Mouse (Mus musculus): ENCODE data around the gene Itk.

Itk gene

DNA sequence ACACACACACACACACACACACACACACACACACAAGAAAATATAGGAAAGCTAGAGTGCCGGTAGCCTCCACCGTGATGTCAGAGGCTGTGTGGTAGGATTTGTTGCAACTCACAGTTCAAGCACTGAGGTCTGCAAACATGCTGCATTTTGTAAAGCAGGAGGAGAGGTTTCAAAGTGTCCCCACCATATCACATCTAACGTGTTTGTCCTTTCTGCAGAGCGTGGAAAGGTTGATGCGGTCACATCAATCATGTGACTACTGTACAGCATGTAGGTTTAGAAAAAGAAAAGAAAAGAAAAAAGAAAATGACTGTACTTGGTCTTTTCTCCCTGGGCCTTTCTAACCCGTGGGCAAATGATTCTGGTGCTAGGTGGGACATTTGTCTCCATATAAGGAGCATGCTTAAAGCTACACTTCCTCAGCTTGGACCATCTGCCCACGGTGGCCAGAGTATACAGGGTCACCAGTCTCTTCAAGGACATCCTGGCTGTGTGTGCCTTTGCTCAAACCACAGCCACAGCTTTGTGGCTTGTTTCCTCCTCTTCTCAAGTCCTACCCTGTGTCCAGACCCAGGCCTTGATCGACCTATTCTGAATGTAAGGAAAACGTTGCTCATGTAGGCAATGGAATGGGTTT, 83.3 kb downstream of the Itk start:
- no peak for DNase-seq

DNA sequence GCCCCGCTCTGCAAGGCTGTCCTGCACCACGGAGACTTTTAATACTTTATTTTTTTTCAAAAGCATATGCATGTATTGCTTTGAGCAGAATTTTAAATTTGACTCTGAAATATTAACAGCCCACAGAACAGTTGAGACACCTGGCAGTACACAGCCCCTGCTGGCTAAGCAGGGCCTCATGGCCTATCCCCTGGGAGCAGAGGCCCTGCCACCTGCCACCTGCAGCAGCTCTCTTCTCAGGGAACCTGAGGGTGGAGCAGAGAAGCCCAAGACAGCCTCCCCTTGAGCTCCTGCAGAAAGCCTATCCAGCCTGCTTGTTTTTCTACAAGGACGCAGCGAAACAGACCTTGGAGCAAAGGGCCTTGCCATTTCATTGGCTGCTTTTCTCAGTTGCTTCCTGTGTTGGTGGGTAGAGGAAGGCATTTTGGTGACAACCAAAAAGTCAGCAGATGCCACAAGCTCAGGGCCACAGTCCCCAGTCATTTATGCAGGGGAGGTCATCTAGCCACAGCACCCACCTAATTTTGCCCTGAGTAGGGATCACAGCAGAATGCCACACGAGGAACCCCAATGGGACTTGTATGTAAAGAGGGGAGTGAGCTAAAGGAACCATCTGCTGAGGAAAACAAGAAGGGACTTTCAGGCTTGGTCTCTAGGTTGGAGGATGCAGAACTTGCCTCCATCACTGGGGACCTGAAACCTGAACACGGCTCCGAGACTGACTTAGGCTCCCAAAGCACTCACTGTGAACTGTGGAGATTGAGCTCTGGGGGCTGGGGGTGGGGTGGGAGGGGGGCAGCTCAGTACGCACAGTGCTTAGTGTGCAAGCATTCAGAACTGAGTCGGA, 84.2 kb downstream of the Itk start:
- DNase-seq = no peak

DNA sequence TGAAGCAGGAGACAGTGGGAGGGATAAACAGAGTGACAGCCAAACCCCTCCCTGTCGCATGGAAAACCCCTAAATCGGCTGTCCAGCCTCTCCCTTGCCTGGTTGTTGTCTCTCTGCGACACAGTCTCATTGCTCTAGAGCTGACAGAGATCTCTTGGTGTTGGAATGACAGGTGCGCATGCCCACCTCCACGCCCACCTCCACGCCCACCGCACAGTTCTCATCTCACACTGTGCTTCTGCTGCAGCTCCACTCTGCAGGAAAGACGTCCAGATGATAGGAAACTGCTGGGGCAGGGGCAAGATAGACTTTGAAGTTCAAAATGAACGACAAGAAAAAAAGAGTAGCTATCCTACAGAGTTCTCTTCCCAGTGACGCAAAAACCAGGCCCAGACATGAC, 85.2 kb downstream of the Itk start:
- no peak for DNase-seq

DNA sequence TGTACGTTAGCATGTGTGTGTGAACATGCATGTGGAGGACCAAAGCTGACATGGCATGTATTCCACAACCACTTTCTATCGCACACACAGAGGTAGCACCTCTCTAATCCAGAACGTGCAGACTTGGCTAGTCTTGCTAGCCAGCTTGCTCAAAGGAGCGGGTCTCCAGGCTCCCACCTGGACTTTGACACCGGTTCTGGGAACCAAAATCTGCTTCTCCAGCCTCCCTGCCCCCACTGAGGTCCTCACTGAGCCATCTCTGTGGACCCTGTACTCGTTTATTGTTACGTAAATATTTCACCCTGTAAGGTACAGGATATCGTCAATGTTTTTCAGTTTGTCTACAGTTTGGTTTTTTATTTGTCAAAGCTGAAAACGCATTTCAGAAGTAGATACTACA, 86.8 kb downstream of the Itk start:
- DNase-seq = peak; percentile 78 to 79

DNA sequence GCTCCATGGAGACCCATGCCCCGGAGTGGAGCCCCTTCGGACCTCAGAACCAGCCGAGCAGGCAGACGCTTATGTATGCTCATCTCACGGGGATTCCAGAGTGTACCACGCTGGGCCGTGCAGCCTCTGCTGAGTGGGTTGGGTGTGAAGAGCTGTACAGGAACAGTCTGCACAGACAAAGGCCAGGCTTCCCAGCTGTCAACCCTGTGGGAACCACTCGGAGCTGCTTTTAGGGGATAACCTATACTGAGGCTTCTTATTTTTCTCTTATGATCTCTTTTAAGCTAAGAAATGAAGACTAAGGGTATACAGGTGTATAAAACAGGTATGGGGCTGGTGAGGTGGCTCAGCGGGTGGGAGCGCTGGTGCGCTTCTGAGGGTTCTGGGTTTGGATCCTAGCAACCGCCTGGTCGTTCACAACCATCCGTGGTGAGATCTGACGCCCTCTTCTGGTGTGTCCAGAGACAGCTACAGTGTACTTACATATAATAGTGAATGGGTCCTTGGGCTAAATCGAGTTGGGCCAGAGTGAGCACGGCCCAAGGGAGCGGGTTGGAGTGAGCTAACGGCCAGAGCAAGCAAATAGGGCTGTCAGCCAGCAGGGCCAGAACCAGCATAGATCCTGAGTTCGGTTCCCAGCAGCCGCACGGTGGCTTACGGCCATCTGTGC, 87.6 kb downstream of the Itk start:
- DNase-seq = no peak

DNA sequence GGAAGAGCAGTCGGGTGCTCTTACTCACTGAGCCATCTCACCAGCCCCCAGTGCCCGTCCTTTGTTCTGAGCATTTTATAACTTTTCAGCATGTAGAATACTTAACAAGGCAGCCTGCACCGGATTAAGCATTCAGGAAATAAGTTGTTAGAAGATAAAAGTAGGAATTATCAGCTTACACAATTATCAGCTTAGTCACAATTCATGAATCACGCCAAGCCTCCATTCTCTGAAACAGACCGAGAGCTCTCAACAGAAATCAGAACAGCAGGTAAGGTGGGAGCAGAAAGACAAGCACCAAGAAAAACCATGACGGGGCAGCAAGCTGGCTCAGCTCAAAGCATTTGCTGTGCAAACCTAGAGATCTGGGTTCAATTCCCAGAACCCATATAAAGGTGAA, 89.4 kb downstream of the Itk start:
- DNase-seq = no peak

DNA sequence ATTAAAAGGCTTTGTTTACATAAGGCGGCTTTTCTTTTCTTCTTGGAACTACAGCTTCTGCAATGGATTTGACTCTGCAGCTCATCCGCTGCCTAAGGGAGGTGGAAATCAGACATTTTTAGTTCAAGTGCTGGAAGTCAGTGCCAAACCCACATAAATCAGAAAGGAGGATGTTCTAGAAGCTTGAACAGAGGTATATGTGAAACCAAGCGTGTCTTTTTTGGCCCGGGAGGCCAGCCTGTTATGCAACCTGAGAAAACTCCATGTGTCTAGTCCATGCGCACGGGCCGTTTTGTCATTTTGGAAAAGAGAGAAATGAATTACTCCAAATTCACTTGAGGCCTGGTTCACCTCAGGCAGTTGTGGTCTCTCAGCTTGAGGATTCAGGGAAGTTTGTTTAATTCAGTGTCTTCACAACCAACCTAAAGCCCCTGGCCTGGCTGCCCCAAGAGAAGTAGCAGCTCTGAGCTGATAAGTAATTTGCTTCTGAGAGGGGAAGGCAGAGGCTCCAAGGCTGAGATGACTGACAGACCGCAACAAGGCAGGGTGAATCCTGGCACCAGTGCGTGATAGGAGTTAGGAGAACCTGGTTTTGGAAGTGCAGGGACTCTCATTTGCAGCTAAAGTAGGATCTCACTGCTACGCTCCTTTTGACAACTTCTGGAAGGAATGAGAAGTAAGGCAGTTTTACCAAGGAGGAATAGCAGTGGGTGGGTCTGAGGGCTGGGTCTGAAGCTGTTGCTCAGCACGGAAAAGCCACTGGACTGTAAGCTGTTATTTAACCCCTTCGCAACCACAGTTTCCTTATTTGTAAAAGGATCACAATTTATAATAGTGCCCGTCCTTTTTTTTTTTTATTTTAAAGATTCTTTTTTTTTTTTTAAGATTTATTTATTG, 90.2 kb downstream of the Itk start:
- DNase-seq = peak; percentile 71 to 75

DNA sequence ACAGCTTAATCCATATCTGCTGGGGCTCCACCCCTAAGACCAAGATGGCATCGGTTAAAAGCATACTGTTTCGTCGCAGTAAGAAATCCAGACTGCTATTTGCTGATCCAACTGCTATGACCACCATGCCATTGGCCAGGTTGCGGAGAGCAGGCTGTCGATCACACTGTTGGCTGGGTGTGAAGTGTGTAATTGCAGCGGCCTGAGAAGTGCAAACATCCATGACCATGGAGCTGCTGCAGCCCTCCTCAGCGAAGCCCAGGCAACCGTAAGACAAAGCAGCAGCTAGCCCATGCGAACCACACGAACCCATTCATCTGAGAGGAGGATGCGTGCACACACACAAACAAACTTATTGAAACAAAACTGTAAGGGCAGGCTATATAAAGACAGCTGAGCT, 94.9 kb downstream of the Itk start:
- no peak for DNase-seq

DNA sequence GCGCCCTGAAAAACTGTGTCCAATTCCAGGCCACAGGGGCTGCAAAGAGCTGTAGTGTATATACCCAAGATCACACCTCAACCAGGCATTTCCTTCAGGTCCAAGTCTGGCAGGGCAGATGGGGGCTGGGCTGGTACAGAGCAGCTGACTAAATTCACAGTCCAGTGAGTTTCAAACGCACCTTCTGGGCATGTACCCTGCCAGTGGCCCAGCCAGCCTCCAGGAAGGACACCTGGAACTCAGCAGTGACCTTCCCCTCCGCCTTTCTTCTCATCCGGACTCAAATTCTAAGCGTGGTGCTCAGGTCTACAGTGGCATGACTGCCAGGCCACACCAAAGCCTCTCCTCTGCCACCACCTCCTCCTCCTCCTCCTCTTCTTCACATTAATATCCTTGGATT, 95.8 kb downstream of the Itk start:
- peak; percentile 90 to 94 for DNase-seq

DNA sequence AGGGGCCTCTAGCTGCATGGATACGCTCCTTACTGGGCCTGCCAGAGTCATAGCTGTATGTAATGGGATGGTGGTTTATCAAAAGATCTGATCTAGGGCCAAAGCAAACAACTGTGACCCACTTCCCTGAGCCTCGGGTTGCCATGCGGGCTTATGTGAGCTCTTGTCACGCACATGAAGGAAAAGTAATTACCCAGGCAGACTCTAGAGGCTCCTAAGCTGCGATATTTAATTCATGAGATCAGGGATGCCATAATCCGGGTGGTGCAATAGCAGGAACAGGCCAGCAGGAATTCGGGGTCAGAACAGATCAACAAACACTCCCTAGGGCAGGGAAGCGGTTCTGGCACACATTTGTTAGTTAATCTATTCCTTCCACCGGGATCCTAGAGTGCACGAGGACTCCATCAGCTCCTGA, 98.3 kb downstream of the Itk start:
- peak; percentile 62 to 82 for DNase-seq

DNA sequence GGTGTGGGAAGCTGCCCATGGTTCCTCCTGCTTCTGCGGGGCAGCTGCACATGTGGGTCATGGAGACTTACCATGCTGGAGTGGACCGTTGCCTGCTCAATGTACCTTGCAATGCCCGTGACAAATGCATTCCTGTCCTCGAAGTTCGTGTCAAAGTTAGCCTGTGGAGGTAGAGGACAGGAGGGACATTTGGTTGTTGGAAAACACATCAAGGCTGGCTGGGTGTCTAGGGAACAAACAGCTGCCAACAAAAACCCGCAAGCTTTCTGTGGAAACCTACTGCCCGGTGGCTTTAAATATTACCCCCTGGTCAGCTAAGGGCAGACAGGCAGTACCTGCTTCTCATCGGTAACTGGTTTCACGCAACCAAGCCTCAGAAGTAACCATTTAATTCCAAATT, 99.8 kb downstream of the Itk start:
- peak; percentile 58 to 79 for DNase-seq

DNA sequence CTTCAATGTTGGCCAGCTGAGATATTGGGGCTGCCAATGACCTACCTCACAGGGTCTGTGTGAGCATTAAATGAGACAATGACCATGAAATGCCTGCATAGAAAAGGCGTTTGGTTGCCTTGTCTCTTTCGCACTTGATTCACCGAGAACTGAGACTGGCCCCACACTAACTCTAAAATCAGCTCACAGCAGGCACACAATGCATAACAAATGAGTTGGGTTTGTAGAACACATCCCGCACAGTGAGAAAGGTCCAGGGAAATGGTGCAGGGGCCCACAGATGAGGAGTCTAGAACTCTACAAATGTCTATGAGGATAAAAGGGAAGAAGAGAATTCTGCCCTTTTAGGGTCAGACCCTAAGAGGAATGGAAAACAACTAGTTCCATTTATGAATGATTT, 100.3 kb downstream of the Itk start:
- DNase-seq = no peak

DNA sequence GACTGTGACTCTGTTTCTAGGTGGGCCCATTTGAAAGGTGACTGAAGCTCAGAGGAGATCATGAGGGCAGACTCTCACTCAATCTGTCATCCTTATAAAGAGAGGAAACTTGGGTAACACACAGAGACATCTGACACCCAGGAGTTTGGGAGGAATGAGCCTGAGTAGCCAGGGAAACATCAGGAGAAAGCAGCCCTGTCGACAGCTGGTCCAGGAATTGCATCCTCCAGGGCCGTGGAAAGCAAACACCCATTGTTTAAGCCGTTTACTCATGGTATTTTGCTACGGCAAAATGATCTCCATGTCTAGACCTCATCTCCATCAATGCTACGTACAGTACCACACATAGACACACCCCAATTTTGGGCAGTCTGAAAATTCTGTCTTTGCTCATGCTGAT, 101.2 kb downstream of the Itk start:
- DNase-seq = no peak

DNA sequence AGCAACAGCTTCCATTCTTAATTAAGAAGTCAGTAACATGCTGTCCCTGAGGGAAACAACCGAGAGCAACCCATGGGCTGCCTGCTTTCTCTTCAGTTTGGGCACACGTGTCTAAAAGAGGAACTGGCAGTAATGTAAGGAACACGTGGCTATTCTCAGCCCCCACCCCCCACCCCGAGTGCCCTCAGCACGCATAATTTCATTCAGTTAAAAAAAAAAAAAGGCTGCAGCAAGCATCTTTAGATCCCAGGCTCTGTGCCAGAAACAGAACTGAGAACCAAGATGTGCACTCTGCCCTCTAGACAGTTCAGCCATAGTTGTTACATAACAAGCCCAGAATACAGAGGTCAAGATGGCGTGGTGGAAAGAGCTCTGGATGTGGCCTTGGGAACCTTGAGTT, 102.5 kb downstream of the Itk start:
- DNase-seq = peak; percentile 79 to 93

DNA sequence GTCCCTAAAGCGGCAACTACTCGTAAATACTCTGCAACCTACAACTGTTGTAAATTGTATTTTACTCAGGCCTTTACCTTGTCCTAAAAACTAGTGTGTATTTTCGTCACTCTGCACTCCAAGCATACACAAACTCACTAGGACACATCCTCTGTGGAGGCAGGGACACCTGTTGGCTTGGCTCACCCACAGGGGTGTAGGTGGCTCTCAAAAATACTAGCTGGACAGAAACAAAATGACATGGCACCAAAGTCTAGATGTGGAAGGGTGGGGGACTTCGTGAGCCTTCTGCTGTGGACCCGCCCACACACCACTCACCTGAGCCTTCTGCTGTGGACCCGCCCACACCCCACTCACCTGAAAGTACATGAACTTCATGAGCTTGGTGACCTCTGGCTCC, 105.5 kb downstream of the Itk start:
- no peak for DNase-seq

DNA sequence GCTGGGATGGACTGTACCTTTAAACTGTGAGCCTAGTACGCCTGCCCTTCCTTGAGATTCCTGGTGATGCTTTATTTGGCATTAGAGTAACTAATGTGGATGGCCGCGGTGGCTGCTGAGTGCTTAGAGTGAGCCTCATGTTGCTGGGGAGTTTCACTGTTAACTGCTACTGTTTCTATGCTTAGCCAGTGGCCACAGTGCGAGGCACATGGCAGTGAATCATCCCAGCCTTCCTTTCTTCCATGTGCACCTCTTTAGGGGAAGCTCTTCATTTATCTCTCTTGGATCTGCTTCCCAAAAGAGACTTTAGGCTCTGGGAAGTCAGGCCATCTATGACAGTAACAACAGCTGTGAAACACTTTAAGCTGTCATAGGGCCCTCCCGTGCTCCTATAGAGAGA, 106.7 kb downstream of the Itk start:
- DNase-seq = no peak

DNA sequence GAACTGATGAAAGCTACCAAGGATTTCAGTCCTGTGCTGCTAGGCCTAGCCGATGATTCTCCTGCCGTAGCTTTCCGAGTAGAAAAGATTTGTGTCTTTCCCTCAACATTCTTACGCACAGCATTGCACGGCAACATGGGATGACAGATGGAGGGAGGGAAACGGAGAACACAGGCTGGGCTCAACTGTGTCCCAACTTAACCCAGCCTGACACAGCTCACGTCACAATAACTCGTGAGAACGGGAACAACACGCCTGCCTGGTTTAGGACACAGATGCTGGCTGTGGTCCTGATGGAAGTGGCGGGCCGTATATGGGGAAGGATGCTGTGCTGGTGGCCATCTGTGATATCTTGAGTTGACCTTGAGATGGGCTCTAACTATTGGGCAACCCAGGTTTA, 110.6 kb downstream of the Itk start:
- DNase-seq = no peak

DNA sequence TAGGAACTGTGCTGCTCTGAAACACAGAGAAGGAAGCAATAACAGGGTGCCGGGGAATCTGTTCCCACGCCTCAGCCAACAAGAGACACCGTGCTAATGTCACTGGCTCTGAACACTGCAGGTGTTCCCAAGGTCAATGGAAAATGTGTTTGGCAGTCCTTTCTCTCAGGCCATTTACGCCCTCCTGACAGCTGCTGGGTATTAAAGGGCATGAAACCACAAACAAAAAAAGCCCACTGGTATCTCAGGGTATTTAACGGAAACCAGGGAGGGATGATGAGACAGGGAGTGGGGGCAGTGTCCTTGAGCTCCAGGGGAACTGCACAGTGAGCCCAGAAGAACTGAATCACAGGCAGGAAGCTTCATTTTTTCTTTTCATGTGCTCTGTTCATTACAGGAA, 111.2 kb downstream of the Itk start:
- DNase-seq = no peak

DNA sequence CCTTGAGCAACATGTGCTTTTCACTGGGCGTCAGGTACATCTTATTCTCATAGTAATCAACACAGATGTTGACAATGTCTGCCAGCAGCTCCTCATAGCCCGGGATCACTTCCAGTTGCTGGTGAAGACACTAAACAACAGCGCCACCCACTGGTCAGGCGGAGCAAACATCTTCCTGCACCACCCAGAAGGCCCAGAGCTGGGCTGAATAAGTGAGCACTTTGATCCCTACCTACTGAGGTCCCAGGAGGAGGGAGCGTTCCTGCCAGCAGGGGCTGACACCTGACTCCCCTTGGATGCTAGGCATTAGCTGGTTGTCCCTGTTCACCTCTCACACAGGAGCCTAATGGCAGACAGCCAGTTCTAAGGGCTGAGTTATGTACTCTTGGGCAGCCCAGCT, 112.5 kb downstream of the Itk start:
- DNase-seq = peak; percentile 81 to 82

DNA sequence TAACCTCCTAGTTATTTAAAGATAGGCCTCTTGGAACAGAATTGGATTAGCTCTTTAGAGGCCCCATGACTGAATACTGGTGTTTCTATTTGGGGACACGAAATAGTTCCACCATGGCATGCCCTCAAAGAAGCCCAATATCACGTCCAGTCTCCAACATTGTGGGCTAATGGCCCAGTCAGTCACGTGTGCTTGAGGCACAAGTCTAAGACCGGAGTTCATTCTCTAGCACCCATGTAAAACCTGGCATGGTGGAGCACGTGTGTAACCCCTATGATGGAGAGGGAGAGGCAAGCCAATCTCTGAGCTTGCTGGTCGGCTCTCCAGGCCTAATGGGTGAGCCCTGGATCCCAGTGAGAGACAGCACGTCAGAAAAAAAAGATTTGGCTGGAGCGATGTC, 113.1 kb downstream of the Itk start:
- DNase-seq = no peak

DNA sequence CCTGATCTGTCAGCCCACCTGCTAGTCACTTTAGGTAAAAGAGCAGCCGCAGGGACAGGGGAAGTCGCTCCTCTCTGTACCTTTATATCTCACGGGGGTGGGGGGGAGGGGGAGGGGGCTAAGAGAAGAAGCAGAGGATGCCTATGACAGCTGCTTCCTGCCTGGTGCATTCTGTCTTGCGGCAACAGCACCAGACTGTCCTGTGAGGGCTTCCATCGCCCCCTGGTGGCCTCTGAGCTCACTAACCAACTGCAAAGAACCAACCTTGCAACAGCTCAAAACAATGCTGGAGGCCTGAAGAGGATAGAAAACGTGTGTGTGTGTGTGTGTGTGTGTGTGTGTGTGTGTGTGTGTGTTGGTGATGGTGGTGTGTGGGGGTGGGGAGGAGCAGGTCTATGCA, 114.0 kb downstream of the Itk start:
- DNase-seq = peak; percentile 72 to 92
